Mouse (Mus musculus) kidney, adult 2 months (tissue): ENCODE measurements around the gene Coro1b.

ENCODE experiments used
- CTCF ChIP-seq: fragments of 200-500 bp; conservative IDR thresholded peaks from 2 replicates; pipeline ENCODE4 v1.5.1; 2011; ENCODE audit warnings: low read depth, mild to moderate bottlenecking, control low read depth, low read length, moderate library complexity, mixed read lengths; ENCODE audit not compliant: insufficient read depth, insufficient read length
- POLR2A ChIP-seq: fragments of 200-500 bp; IDR thresholded peaks from one replicate; pipeline ENCODE4 v1.6.1; 2011; ENCODE audit warnings: low read depth, low read length, control low read depth

GRCm38 (mm10) chr19:4131768-4132167, 16.7 kb upstream of the Coro1b start:
- TF ChIP-seq CTCF, result no peak; the same call in 1 of the 2 replicates
- no peak for TF ChIP-seq POLR2A
